Mouse (Mus musculus): ENCODE data around the gene Hagh. TPM values are rescaled to one million over a fixed set of nuclear protein-coding genes. Genes with fewer than 3 reads are reported as not detected.

The Hagh gene
- total and polyA plus RNA-seq, 2 experiments from 2014 or later: 116 to 129 TPM

DNA sequence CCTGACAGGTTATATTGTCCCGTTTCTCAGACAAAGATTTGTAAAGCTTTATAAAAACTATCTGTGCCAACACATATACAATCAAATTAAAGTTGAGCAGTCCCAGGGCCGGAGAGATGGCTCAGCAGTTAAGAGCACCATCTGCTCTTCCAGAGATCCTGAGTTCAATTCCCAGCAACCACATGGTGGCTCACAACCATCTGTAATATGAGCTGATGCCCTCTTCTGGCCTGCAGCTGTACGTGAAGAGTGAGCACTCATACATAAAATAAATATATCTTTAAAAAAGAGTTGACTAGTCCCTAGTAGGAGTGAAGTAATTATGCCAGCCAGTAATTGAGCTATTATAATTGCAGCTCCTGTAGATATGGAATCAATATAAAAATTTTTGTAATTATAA lies 39.4 kb upstream of the Hagh start:
- Histone ChIP-seq H3K27ac (ENCODE audit: low read depth) (no peak overlapping the region), H3K9me3 (replicated peaks; ENCODE audit: control insufficient read depth, low read length) (no peaks in the 10 kb centered on the region), H3K27me3 (ENCODE audit: control insufficient read depth, insufficient read depth, low read length) (peaks cover 13% of the 10 kb centered on the region), H3K4me3 (ENCODE audit: low read depth, low read length) (no peak overlapping the region), H3K4me1 (ENCODE audit: control insufficient read depth, insufficient read depth) (no peaks in the 10 kb centered on the region; the same call in 1 of the 2 replicates), H3K9ac (replicated peaks; ENCODE audit: low read depth, low read length) (no peak overlapping the region), H3K4me2 (ENCODE audit: low read depth, low read length) (no peak overlapping the region), H3K36me3 (replicated peaks; ENCODE audit: control insufficient read depth, insufficient read depth, low read length) (no peaks in the 10 kb centered on the region)
- ATAC-seq (ENCODE audit: insufficient read depth, low read depth): no peak
- 61% methylated on average over 3 of the region's 3 CpGs for WGBS
- DNase-seq (ENCODE audit: low spot score): no peak
- TF ChIP-seq CTCF (IDR thresholded peaks at IDR 0.05; ENCODE audit: low read depth) (no peak), EP300 (IDR thresholded peaks at IDR 0.05; ENCODE audit: low read depth) (no peak)

DNA sequence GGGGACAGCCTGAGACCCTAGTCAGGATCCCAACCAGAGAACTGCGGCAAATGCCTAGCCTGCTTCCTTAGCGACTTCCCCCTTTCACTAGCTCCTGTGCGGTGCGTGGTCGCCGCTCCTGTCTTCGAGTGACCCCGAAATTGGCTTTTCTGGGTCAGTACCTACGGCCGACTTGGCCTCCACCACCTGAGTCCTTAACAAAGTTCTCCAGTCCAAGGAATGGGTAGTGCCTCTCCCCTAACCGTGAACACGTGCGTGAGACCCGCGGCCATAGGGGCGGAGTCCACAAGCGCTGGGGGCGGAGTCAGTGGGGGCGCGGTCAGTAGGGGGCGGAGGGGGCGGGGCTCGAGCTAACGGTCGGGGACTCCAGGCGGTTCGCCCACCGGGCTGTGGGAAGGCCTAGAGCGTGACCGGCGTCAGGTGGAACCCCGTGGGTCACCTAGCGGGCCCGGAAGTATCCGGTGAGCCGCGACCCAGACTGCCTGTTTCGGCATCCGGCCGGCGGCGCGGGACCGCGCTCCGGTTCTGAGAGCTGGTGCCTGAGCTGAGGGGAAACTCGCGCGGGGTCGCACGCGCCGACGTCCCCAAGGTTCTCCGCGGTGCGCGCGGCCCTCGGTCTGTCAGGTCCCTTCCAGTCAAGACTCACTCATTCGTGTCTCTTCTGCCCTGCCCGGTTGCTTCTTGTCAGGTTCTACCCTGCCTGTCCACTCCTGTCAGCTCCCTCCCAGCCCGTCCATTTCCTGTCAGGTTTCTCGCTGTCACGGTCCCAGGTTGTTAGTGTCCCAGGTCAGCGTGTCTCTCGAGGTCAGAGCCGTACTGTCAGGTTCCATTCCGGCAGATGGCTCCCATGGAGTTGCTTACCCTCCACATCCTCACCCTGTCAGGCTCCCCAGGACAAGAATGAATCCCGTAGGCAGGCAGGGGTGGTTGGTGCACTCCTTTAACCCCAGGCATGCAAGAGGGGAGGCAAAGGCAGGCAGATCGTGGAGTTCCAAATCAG lies 35.7 kb upstream of the Hagh start, which contains the start of gene Meiob:
Meiob (plus strand) TSS at position 338 of the 1,000 bp plus-strand sequence.
- under 1% methylated on average over 64 of the region's 71 CpGs for WGBS
- DNase-seq (ENCODE audit: low spot score) (peak; percentile 24), ATAC-seq (ENCODE audit: insufficient read depth, low read depth) (peak; percentile 91)
- no peaks in the 10 kb centered on the region for H3K36me3 ChIP-seq (replicated peaks; ENCODE audit: control insufficient read depth, insufficient read depth, low read length)
- H3K4me3 ChIP-seq (ENCODE audit: low read depth, low read length): peak within 1 kb of the TSS; percentile 74
- no peak within 1 kb of the TSS for H3K27ac ChIP-seq (ENCODE audit: low read depth)
- no peaks in the 10 kb centered on the region; the same call in 1 of the 2 replicates for H3K4me1 ChIP-seq (ENCODE audit: control insufficient read depth, insufficient read depth)
- peaks cover 22% of the 10 kb centered on the region for H3K27me3 ChIP-seq (ENCODE audit: control insufficient read depth, insufficient read depth, low read length)
- peak within 1 kb of the TSS; percentile 97 for H3K4me2 ChIP-seq (ENCODE audit: low read depth, low read length)
- peak within 1 kb of the TSS; percentile 54 for H3K9ac ChIP-seq (replicated peaks; ENCODE audit: low read depth, low read length)
- H3K9me3 ChIP-seq (replicated peaks; ENCODE audit: control insufficient read depth, low read length): no peaks in the 10 kb centered on the region
- no peak for TF ChIP-seq CTCF (IDR thresholded peaks at IDR 0.05; ENCODE audit: low read depth)
- TF ChIP-seq EP300 (IDR thresholded peaks at IDR 0.05; ENCODE audit: low read depth): no peak

GRCm38 (mm10) chr17:24811211-24811610 lies 28.7 kb upstream of the Hagh start:
- 72% methylated on average over 3 of the region's 3 CpGs for WGBS
- no peak overlapping the region for H3K4me3 ChIP-seq (ENCODE audit: low read depth, low read length)

GRCm38 (mm10) chr17:24812215-24812614 lies 27.7 kb upstream of the Hagh start:
- Histone ChIP-seq H3K4me1 (ENCODE audit: control insufficient read depth, insufficient read depth) (no peaks in the 10 kb centered on the region), H3K9me3 (replicated peaks; ENCODE audit: control insufficient read depth, low read length) (no peaks in the 10 kb centered on the region), H3K9ac (replicated peaks; ENCODE audit: low read depth, low read length) (no peak overlapping the region), H3K4me2 (ENCODE audit: low read depth, low read length) (no peak overlapping the region), H3K27ac (ENCODE audit: low read depth) (no peak overlapping the region), H3K27me3 (ENCODE audit: control insufficient read depth, insufficient read depth, low read length) (0 out of 2 replicates have a peak, but pooled peaks cover 2% of the 10 kb centered on the region), H3K36me3 (replicated peaks; ENCODE audit: control insufficient read depth, insufficient read depth, low read length) (no peaks in the 10 kb centered on the region), H3K4me3 (ENCODE audit: low read depth, low read length) (no peak overlapping the region)
- DNase-seq (ENCODE audit: low spot score) (no peak), ATAC-seq (ENCODE audit: insufficient read depth, low read depth) (no peak)
- WGBS: 24% methylated on average over 2 of the region's 2 CpGs
- no peak for TF ChIP-seq EP300 (IDR thresholded peaks at IDR 0.05; ENCODE audit: low read depth)
- no peak for TF ChIP-seq CTCF (IDR thresholded peaks at IDR 0.05; ENCODE audit: low read depth)

More at GRCm38 (mm10) chr17:24811211-24811610, 28.7 kb upstream of the Hagh start:
- H3K27ac ChIP-seq (ENCODE audit: low read depth): no peak overlapping the region
- no peaks in the 10 kb centered on the region for H3K9me3 ChIP-seq (replicated peaks; ENCODE audit: control insufficient read depth, low read length)
- DNase-seq (ENCODE audit: low spot score): no peak
- H3K4me1 ChIP-seq (ENCODE audit: control insufficient read depth, insufficient read depth): no peaks in the 10 kb centered on the region
- no peaks in the 10 kb centered on the region for H3K36me3 ChIP-seq (replicated peaks; ENCODE audit: control insufficient read depth, insufficient read depth, low read length)
- ATAC-seq (ENCODE audit: insufficient read depth, low read depth): no peak
- no peak overlapping the region for H3K9ac ChIP-seq (replicated peaks; ENCODE audit: low read depth, low read length)
- no peak for TF ChIP-seq EP300 (IDR thresholded peaks at IDR 0.05; ENCODE audit: low read depth)
- no peak for TF ChIP-seq CTCF (IDR thresholded peaks at IDR 0.05; ENCODE audit: low read depth)
- 0 out of 2 replicates have a peak, but pooled peaks cover 5% of the 10 kb centered on the region for H3K27me3 ChIP-seq (ENCODE audit: control insufficient read depth, insufficient read depth, low read length)
- no peak overlapping the region for H3K4me2 ChIP-seq (ENCODE audit: low read depth, low read length)

DNA sequence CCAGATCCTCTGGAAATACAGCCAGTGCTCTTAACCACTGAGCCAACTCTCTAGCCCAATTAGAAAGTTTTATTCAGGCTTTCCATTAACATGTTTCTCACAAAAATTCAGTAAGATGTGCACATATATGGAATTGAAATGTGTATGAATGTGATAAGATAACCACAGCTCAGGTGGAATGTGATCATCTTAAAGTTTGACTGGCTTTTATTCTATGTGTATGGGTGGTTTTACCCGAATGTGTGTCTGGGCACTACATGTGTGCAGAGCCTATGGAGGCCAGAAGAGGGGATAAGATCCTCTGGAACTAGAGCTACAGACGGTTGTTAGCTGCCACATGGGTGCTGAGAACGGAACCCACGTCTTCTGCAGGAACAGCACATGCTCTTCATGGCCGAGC lies 24.7 kb upstream of the Hagh start:
- Histone ChIP-seq H3K36me3 (replicated peaks; ENCODE audit: control insufficient read depth, insufficient read depth, low read length) (no peaks in the 10 kb centered on the region), H3K4me3 (ENCODE audit: low read depth, low read length) (no peak overlapping the region), H3K27me3 (ENCODE audit: control insufficient read depth, insufficient read depth, low read length) (no peaks in the 10 kb centered on the region), H3K4me1 (ENCODE audit: control insufficient read depth, insufficient read depth) (no peaks in the 10 kb centered on the region), H3K9me3 (replicated peaks; ENCODE audit: control insufficient read depth, low read length) (no peaks in the 10 kb centered on the region), H3K4me2 (ENCODE audit: low read depth, low read length) (no peak overlapping the region), H3K27ac (ENCODE audit: low read depth) (no peak overlapping the region), H3K9ac (replicated peaks; ENCODE audit: low read depth, low read length) (no peak overlapping the region)
- WGBS: 78% methylated on average over 5 of the region's 5 CpGs
- TF ChIP-seq CTCF (IDR thresholded peaks at IDR 0.05; ENCODE audit: low read depth) (no peak), EP300 (IDR thresholded peaks at IDR 0.05; ENCODE audit: low read depth) (no peak)
- ATAC-seq (ENCODE audit: insufficient read depth, low read depth) (no peak), DNase-seq (ENCODE audit: low spot score) (no peak)

Measured in heart, postnatal 0 days (tissue).